Mouse (Mus musculus) small intestine, adult 2 months (tissue): ENCODE data around the gene Iqsec2.

Experiments
- CTCF ChIP-seq: fragments of 200-500 bp; IDR thresholded peaks from 2 replicates; pipeline ENCODE4 v1.5.1; 2012; ENCODE audit warnings: low read depth, mild to moderate bottlenecking, control low read depth, inconsistent platforms, low read length, moderate library complexity, mixed read lengths; ENCODE audit not compliant: insufficient replicate concordance, insufficient read length; ENCODE audit errors: extremely low read depth
- POLR2A ChIP-seq: fragments of 200-500 bp; IDR thresholded peaks from 2 replicates; pipeline ENCODE4 v1.6.1; 2012; ENCODE audit warnings: low read depth, mild to moderate bottlenecking, control low read depth, inconsistent platforms, low read length, moderate library complexity

DNA sequence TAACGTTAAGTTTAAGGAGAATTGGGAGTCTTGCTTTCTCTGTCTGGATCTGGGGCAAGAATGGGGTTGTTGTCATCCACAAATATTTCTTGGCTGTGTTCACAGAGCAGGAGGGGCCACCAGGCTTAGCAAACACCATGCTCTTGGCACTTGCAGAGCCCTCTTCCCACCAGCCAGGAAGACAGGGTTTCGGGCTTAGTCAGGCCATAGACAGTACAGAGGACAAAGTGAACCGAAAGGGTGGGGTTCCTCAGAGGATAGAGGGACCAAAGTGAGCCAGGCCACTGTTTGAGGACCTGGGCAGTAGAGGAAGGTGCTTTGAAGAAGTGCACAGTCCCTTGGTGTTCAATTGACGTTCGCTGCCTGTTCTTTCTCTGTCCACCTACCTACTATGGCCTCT is 4.6 kb downstream of the Iqsec2 start:
- no peak for TF ChIP-seq CTCF
- TF ChIP-seq POLR2A: no peak
